Mouse (Mus musculus): Measurements from ENCODE around the gene Crtc1.

The Crtc1 gene

DNA sequence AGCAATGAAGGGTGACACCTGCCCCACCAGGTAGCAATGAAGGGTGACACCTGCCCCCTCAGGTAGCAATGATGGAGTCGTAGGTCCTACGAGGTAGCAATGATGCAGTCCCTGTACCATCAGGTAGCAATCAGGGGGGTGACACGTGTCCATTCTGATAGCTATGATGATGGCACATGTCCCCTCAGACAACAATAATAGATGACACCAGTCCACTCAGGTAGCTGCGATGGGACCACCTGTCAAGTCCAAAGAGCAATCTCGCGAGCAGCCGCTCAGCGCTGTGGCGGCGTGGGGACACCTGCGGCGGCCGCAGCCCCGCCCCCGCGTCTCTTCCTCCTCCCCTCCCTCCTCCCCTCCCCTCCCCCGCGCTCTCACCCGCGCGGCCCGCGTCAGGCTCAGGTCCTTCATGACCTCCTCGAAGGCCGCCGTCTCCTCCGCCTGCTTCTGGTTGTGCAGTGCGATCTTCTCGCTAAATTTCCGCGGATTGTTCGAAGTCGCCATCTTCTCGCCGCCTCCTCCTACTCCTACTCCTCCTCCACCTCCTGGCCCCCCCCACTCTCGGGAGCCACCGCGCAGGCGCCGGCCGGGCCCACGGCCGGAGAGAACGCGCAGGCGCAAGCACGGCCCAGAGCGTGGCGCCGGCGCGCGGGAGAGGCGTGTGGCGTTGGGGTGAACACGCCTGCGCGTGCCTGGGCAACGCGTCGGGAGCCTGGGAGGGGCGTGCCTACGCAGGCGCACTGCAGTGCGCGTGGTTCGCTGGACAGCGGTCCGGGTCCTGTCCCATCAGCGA lies at the start of gene Crtc1:
Gene Crtc1, minus strand, starts transcription at position 525 of the 793 bp plus-strand sequence.
- in situ Hi-C loops (cut with MseI, MboI) = no loop called here

DNA sequence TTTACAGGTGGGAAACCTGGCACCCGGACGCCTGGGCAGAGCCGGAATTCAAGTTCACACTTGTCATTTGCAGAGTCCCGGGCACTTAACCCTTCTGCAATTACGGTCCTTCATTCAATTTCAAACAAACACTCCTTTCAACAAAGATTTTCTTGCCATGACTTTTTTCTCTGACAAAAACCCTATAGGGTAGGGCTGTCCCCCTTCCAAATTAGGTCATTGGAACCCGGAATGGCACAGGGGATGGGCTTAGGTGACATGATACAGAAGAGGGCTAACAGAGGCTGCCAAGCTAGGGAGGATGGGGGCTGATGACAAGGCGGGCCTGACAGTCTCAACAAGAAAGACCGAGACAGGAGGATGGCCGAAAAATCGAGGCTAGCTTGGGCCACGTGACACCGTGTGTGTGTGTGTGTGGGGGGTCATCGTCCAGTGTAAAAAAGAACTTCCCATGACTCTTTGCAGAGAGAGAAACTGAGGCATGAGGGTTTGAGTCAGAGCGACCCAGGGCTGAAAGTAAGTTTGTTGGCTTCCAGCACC lies 49.6 kb upstream of the Crtc1 start:
- in situ Hi-C loops (cut with MseI, MboI) = no loop called here

DNA sequence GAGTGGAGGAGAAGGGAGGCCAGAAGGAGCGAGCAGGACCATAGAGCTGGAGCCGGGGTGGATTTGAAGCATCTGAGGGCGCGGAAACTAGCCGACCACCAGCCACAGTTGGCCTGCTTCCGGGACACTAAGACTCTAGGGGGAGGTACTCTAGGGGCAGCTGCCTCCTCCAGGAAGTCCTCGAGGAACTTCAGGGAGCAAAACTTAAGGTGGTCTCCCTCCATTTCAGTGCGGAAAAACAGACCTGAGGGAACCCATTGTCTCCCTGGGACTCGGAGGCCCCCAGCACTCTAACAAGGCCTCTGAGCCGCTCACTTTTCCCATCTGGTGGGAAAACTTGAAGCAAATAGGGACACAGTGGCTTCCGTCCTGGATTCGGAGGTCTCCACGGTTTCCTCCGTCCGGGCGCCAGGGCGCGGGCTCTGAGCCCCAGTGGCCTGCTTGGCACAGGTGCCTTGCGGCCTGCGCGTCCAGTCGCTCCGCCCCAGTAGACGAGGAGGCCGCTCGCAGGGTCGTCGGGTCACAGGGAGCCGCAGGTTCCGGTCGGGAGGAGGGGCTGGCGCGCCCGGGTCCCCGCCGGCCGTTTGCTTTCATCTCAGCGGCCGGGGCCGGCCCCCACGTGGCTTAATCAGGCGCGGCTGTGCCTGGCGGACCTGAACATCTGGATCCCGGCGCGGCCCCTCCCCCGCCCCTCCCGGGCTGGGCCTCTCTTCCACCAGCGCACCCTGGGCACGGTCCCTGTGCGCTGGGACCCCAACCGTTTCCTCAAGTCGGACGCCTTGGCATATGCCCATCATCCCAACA lies 48.8 kb upstream of the Crtc1 start:
- in situ Hi-C loops (cut with MseI, MboI) = no loop called here

DNA sequence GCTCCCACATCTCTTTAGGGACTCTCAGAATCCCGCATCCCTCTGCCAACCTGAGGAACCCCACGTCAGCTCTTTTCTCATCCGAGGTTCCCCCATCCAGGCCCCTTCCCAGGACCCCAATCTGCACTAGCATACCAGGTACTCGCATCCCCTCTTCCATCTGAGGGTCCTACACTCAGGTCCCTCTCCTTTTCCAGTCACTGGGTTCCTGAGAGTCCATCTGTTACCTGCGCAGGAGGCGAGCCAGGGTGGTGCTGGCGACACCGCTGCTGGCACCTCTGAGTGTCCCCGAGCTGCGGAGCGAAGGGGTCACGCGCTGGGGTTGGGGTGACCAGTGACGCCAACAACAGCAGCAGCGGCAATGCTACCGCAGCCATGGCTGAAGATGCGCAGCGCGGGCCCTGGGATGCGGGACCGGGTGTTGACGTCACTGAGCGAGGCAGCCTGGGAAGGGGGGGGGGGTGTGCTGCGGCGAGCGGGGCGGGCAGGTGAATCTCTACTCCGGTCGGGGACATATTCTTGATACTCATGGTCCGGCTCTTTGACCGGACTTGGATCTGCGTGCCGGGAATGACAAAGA lies 47.7 kb upstream of the Crtc1 start, which contains the start of gene Tmem59l:
Gene Tmem59l, minus strand, starts transcription at position 418 of the 580 bp plus-strand sequence.
- in situ Hi-C loops (cut with MseI, MboI) = no loop called here

DNA sequence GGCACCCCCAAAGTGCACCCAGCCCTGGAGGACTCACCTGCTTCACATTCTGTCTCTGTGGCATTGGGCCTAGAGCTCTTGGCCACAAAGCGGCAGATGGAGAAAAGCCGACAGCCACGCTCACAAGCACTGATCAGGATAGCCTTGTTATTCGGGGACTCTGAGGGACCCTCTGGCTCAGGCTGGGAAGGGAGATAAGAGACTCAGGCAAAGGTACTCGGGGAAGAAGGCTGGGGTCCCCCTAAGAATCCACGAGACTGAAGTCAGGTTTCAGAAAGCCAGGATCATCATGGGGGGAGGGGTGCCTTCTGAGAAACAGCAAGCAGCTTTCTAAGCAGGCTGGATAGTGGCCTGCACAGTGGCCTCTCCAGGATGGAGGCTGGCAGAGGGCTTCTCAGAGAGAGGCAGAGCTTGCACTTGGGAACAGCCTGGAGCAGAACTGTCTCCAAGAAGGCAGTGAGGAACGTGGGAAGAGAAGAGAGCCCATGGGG lies 46.9 kb upstream of the Crtc1 start:
- in situ Hi-C loops (cut with MseI, MboI) = no loop called here

DNA sequence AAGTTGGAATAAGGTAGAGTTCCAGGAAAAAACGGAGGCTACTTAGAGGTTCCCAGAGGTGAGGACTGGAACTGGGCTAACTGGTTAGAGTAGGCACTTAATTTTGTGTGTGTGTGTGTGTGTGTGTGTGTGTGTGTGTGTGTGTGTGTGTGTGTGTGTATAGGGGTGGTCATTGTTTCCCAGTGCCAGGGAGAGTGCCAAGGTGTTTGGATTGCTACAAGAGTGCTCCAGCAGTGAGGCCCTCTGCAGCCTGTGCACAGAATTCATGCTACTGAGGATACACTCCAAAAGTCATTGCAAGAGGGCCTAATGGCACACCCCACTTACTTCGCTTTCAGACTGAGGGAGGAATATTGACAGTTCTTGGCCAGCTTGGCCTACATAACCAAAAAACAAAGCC lies 43.6 kb upstream of the Crtc1 start:
- in situ Hi-C loops (cut with MseI, MboI) = no loop called here

DNA sequence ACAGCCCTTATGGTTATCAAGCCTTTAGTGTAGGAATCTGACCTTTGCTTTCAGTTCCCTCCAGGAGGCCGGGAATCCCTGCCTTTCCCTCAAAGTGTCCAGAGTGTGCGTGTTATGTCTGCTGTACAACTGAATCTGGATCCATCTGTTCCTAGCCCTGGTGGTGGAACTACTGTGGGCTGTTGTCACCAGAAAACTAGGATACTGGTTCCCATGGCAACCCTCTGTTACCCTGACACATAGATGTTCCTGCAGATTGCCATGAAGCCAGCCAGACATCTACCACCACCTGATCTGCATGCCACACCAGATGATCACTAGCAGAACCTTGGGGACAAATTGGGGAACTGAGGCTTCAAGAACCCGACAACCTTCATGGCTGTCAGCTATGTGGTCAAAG lies 42.5 kb upstream of the Crtc1 start:
- in situ Hi-C loops (cut with MseI, MboI) = no loop called here

DNA sequence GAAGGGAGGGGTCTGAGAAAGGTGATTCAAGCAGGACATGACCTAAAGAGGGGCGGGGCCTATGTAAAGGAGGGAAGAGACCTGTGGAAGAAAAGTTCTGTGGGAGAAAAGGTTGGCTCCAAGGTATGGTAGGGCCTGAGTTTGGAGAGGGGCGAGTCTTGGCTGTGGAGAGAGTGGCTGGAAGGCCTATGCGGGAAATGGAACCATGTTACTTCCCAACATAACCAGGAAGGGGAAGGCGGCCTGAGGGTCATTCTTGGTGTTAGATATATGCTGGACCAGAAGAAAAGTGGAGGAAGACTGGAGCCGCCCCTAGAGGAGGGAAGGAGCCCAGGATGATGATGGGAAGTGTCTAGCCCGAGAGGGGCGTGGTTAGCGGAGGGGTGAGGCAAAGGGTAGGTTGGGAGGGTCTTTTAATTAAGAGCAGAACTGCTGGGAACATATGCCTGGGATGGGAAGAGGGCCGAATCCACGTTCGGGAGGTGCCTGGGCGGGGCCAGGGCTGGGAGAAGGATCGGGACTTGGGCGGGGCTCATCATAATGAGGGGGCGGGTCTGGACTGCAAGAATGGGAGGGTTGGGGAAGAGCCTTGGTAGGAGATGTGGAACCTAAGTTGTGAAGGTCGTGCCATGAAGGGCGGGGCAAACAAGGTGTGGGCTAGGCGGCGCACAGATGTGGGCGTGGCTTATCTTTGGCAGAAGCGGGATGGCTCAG lies 38.0 kb upstream of the Crtc1 start:
- in situ Hi-C loops (cut with MseI, MboI) = no loop called here

DNA sequence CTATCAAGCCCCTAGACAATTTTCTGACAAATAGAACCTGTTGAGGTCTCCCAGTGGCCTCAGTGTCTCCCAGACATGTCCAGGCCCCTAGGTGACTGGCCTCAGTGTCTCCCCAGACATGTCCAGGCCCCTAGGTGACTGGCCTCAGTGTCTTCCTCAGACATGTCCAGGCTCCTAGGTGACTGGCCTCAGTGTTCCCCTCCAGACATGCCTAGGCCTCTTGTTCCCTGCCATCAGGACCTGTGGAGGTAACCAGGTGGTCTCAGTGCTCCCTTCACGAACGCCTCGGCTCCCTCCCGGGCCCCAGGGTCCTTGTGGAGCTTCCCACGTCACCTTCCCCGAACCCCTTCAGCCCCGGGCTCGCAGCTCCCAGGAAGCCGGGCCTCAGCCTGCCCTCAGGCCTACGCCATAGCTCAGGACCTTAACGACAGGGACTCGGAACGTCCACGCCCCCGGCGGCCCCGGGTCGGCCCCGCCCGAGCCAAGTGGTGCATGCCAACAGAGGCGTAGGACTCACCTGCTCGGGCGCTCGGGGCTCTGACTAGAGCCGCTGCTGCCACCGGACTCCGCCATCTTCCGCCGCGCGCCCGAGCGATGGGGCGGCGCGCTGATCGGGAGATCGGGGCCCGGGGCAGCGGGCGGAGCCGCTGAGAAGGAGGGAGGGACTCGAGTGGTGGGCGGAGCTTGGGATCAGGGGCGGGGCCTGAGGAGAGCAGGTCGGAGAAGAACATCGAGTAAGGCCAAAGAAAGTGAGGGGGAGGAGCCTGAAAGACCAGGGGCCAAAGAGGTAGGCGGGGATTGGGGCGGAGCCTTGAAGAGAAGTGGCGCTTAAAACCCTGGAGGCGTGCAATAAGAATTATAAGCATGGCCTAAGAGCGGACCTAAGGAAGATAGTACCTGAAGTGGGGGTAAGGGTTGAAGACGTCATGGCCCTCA lies 37.2 kb upstream of the Crtc1 start, which contains the start of gene Klhl26:
Gene Klhl26, minus strand, starts transcription at position 636 of the 936 bp plus-strand sequence.
- in situ Hi-C loops (cut with MseI, MboI) = no loop called here

DNA sequence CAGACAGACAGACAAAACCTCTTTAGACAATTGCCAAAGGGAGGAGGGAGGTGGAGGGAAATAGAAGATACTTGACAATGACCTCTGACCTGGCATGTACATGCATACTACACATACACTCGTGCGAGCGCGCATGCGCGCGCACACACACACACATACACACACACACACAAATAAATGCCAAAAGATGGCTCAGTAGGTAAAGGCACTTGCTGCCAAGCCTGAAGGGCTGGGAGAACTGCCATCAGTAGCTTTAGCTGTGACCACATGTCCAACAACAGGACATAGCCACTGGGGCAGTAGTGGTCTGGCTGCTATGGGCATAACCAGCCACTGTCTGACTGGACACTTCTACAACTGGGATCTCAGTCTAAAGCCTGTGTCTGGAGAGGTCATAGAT lies 32.5 kb upstream of the Crtc1 start:
- in situ Hi-C loops (cut with MseI, MboI) = no loop called here

DNA sequence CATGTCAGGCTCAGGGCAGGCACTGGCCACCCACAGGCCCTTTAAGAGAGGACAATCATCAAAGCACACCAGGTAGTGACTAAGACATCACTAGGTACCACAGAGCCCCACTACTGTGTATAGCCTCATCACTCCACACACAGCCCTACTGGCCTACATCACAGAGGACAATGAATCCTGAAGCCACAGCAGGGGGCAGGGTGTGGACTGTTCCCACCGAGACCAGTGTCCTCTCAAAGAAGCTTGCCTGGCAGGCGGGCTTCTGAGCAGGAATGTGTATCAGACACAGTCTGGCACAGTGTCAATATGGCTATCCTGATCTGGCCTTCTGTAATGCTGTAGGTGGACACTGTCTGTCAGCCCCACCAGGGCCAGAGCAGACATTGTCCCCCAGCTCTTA lies 30.6 kb upstream of the Crtc1 start:
- in situ Hi-C loops (cut with MseI, MboI) = no loop called here

DNA sequence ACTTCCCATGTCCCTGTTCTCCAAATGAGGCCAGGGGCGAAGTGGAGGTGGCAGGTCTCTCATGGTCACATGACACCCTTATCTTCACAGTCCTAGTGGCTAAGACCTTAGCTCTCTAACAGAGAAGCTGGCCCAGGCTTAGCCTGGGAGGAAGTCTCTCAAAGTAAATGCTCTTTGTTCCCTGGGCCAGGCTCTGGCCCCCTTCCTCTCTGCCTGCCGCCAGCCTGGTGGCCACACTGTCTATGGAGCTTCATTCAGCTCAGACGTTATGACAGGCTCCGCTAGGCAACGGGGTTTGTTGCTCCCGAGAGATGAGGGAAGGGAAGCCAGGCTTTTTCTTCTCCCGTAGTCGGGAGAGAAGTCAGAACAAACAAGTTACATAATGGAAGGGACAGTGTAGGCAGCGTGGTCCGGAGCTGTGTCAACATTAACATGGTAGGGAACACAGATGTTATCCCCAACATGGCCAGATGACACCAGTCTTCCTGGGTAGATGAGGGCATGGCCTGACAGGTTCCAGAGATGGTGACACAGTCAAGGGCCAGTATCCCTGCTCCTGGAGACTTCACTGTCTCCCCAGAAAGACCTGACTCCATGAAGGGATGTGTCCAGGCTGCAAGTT lies 30.0 kb upstream of the Crtc1 start:
- in situ Hi-C loops (cut with MseI, MboI) = no loop called here

DNA sequence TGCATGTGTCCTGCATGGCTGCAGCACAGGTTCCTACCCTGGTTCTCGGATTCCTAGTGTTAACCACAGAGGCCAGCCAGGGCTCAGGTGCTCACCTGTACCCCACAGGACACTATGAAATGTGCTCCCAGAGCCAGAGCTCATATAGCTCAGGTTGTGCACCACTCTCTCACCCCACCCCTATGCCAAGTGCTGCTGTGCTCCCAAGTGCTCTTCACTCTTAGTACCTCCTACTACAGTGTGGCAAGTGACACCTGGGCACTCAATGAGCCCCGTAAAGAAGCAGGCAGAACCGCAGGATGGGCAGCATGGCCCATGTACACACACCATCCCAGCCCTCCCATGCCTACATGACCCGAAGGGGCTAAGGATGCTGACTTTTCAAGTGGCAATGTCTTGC lies 29.4 kb upstream of the Crtc1 start:
- in situ Hi-C loops (cut with MseI, MboI) = no loop called here

DNA sequence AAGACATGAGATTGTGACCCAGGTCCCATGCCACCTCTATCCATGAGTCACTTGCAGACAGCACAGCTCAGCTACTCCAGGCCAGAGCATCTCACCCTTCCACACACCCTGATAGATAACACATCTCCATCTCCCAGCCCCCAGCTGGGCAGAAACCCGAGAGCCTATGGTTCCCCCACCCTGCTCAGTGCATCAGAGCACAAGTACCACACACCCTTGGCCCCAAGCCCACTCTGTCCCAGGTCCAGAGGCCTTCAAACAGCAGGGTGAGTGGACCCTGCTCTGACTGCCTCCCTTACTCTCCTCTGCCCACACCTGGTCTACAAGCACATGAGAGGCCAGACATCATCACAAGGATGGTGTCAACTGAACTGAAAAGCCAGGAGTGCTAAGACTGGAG lies 28.5 kb upstream of the Crtc1 start:
- in situ Hi-C loops (cut with MseI, MboI) = no loop called here

DNA sequence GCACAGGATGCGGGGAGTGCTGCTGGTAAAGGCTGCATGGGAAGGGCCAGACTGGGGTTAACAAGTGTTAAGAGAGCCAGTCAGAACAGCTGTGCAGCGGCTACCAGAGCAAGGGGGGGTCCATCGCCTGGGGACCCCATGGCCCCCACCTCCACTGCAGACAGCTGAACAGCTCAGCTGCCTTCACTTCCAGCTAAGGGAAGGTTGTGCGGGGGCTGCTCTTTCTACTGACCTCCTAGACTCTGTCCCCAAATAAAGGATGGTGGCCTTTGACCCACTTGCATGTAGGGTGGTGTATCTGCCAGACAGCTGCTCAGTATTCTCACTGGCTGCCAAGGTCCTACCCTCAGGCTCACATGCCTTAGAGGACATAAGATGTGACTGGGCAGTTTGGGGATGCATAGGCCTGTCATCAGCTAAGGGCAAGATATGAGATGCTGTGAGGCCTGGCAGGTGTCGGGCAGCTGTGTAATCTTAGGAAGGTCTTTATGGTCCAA lies 27.9 kb upstream of the Crtc1 start:
- in situ Hi-C loops (cut with MseI, MboI) = no loop called here

DNA sequence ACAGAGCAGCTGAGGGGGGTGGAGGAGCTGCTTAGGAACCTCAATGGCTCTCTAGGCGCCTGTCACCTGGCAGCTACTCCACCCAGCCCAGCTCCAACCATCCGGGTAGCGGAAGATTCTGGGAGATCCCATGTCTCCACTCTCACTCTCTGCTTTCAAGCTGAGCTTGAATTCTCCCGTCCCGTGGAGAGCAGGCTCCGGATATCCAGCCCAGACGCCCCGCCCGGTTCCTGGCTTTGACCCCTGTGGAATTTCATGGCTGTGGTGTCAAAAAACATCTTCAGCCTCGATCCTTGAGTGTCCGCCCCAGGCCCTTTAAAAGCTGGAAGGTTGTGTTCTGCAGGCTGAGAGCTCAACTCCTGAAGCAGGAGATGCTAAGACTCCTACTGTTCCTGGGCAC lies 27.4 kb upstream of the Crtc1 start:
- in situ Hi-C loops (cut with MseI, MboI) = no loop called here

DNA sequence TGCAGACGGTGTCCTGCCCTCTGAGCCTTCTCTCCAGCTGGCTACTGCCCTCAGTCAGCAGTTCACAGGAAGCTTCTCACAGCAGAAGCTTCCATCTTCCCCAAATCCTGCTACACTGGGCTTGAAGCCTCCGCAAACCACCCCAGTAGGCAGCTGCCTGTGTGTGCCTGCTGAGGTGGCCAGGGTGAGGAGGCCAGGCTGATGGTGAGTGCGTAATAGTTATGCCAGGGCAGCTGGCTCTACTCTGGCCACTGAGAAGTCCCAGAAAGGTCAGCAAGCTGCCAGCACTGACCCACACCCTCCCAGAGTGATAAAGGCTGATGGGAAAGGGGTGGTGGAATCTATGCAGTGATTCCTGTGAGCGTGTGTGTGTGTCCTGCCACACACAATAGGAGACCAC lies 26.9 kb upstream of the Crtc1 start:
- in situ Hi-C loops (cut with MseI, MboI) = no loop called here

DNA sequence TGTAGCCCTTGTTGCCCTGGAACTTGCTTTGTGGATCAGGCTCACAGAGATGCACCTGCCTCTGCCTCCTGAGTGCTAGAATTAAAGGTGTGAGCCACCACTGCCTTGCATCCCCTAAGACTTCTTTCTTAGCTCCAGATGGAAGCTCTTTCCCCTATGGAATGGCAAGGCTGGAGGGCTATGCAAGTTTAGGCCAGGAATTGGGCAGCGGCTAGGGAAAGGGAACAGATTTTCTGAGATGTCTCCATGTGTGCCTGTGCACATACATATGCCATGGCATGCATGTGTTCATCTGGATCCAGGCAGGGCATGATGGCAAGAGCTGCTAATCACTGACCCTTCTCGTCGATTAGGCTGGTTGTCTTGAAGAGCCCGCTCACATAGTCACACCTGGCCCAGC lies 26.3 kb upstream of the Crtc1 start:
- in situ Hi-C loops (cut with MseI, MboI) = no loop called here

DNA sequence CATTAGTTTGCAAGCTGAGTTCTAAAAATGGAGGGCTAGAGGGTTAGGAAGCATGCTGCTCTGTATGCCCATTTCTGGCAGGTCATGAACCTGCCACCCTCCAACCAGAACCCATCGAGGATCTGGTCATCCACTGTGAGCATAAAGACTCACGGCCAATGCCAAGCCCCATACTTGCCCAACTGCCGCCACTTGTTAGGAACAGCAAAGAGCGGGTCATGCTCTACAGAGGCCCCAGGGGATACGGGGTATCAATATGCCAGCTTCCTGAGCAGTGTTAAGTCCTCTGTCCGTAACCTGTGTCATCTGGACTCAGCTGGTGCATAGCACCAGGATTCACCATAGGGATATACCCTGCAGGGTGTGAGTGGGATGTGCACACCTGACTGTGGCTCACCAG lies 24.8 kb upstream of the Crtc1 start:
- in situ Hi-C loops (cut with MseI, MboI) = no loop called here

DNA sequence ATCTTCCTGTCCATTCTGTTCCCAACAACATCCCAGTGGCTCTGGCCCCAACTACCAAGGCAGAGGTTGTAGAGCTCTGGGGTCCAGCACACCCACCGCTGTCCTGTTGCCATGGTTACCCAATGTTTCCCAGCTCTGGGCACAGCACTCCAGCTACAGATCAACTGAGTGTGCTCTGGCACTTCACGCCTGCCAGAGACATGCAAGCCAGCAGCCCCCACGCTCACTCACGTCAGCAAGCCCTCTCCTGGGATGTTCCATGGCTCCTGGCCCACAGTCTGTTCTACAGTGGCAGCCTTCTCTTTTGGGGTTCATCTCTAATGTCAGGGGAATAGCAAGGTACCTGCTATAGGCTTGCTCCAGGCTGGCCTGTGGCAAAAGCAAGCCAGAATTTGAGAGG lies 23.9 kb upstream of the Crtc1 start:
- in situ Hi-C loops (cut with MseI, MboI) = no loop called here
